Mouse (Mus musculus) c-Kit-positive CD71-negative TER-119-negative erythroid progenitor cells, embryonic 14.5 days (primary cell): ENCODE data around the gene Gm49322.

ENCODE experiments used
- DNase-seq: peaks from one replicate; pipeline ENCODE4 v3.0.0-alpha.2; 2013; ENCODE audit warnings: low read depth

Gm49322 gene

GRCm38 (mm10) chr10:80655406-80656129, 49.7 kb downstream of the Gm49322 start:
- no peak for DNase-seq

GRCm38 (mm10) chr10:80656130-80656862, 50.5 kb downstream of the Gm49322 start:
- peak; percentile 93 for DNase-seq

DNA sequence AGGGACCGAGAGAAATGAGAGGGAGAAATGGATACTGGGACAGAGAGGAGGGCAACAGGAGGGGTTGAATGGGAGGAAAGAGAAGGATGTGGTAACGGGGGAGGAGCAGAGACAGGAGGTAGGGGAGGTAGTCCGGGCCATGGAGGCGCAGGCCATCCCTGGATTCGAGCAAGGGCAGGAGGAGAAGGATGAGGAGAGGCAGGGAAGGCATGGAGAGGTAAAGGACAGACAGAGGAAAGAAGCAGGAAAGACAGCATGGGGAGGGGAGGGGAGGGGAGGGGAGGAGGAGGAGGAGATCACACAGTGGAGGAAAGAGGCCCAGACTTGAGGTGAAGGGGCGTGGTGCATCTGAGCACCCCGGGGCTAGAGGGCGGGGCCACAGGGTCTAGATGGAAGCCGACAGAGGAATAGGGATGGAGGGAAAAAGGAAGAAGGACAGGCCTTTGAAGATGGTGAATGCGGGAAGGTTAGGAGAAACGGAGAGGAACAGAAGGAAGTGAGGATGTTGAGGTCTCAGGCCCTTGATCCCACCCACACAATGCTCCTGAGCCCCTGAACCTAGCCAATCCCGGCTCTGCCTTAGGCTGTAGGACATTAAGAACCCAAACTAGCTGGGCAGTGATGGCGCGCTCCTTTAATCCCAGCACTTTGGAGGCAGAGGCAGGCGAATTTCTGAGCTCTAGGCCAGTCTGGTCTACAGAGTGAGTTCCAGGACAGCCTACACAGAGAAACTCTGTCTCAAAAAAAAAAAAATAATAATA, 51.2 kb downstream of the Gm49322 start, which contains the start of gene Btbd2:
Gene Btbd2, minus strand, starts transcription at position 209 of the 761 bp plus-strand sequence.
- DNase-seq = no peak

DNA sequence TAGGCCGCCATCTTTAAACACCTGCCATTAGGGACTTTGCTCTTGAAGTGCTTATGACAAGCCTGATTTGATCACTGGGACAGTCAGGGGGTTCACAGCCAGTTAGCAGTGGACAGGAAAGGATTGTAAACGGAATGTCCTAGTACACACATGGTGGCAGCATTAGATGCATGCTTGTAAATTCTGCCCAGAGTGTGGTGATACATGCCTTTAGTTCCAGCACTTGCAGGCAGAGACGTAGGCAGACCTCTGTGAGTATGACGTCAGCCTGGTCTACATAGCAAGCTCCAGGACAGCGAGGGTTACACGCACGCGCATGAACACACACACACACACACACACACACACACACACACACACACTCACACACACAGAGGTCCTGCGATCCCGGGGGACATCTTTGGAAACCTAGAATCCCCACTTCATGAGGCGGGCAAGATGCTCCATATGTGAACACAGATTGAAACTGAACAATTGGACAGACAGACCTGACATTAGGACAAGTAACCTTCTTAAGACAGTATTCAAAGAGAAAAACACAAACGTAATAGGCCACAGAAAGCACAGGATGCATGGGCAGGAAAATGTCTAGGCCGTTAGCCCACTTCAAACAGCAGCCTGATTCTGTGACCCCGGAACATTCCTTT, 52.5 kb downstream of the Gm49322 start:
- no peak for DNase-seq

DNA sequence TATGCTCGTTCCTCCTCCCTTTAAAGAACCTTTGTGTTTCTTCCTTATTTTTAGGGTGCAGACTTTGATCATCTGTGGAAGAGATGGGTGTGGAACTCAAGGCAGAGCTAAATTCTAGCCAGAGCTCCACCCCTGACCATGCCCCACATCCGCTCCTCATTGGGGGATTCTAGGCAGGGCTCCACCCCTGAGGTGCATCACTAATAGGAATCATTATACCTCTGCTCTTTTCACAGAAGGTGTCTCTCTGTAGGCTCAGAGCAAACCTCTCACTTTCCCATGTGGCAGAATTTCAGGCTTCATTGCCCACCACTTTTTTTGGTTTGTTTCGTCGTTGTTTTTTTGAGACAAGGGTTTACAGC, 53.0 kb downstream of the Gm49322 start:
- DNase-seq = no peak

- peak; percentile 67 for DNase-seq
Observed at GRCm38 (mm10) chr10:80659213-80659612, 53.4 kb downstream of the Gm49322 start.

DNA sequence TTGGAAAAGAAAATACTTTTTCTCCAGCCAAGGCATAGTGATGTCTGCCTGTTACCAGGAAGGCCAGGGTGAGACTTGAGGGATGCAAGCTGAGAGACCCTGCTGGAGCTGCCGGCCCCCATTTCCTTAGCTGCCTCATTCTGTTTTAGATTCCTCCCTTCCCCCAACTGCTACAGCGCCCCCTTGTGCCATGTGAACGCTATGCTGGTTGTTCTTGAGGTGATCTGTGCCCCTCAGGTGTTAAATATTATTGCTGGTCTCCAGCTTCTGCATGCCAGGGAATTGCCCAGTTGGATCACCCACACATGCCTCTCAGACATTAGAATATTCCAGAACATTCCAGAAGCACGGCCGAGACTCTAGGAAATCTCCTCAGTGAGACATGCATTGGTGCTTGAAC, 55.3 kb downstream of the Gm49322 start:
- DNase-seq = peak; percentile 78

- DNase-seq = peak; percentile 43
Observed at GRCm38 (mm10) chr10:80663485-80664196, 57.8 kb downstream of the Gm49322 start.

GRCm38 (mm10) chr10:80664197-80665015, 58.6 kb downstream of the Gm49322 start:
- peak; percentile 43 for DNase-seq

GRCm38 (mm10) chr10:80665016-80665380, 59.2 kb downstream of the Gm49322 start:
- no peak for DNase-seq
